Mouse (Mus musculus) lung, postnatal 0 days (tissue): ENCODE measurements around the gene Nell1. TPM values are rescaled to one million over a fixed set of nuclear protein-coding genes. Genes with fewer than 3 reads are reported as not detected.

Experiments
- ATAC-seq: fragments of 200-750 bp; cut with Nextera tagmentation; 2 replicates; pipeline ENCODE4 v1.8.0; 2017; ENCODE audit warnings: moderate library complexity
- DNase-seq: peaks from one replicate; pipeline ENCODE4 v3.0.0-alpha.2; 2016; ENCODE audit warnings: low spot score
- H3K27ac ChIP-seq: fragments of 300-500 bp; sonication (generic); 2 replicates; pipeline ENCODE4 v1.5.1; 2014; ENCODE audit warnings: antibody characterized with exemption, mild to moderate bottlenecking, low read length, mixed read lengths
- H3K27me3 ChIP-seq: fragments of 300-500 bp; sonication (generic); replicated peaks from 2 replicates; pipeline ENCODE4 v1.6.1; 2014; ENCODE audit warnings: low read length, mixed read lengths; ENCODE audit not compliant: insufficient read depth
- H3K36me3 ChIP-seq: fragments of 300-500 bp; sonication (generic); 2 replicates; pipeline ENCODE4 v1.6.1; 2014; ENCODE audit warnings: low read length, mixed read lengths; ENCODE audit not compliant: insufficient read depth
- H3K4me1 ChIP-seq: fragments of 300-500 bp; sonication (generic); 2 replicates; pipeline ENCODE4 v1.6.1; 2014; ENCODE audit warnings: antibody characterized with exemption, low read depth, low read length, mixed read lengths; ENCODE audit not compliant: insufficient read depth
- H3K4me2 ChIP-seq: fragments of 300-500 bp; sonication (generic); replicated peaks from 2 replicates; pipeline ENCODE4 v1.6.1; 2014; ENCODE audit warnings: low read depth, mild to moderate bottlenecking, low read length, moderate library complexity, mixed read lengths
- H3K4me3 ChIP-seq: fragments of 300-500 bp; sonication (generic); 2 replicates; pipeline ENCODE4 v1.5.1; 2014; ENCODE audit warnings: low read depth, low read length
- H3K9ac ChIP-seq: fragments of 300-500 bp; sonication (generic); replicated peaks from 2 replicates; pipeline ENCODE4 v1.6.1; 2014; ENCODE audit warnings: low read depth, mild to moderate bottlenecking
- H3K9me3 ChIP-seq: fragments of 300-500 bp; sonication (generic); 2 replicates; pipeline ENCODE4 v1.6.1; 2016; ENCODE audit warnings: low read length, mixed read lengths
- CTCF ChIP-seq: IDR thresholded peaks from 2 replicates; pipeline ENCODE4 v1.5.1; 2016; ENCODE audit warnings: antibody characterized with exemption, mild to moderate bottlenecking
- EP300 ChIP-seq: IDR thresholded peaks from 2 replicates; pipeline ENCODE4 v1.6.1; 2016; ENCODE audit warnings: antibody characterized with exemption, mild to moderate bottlenecking, control low read depth
- WGBS: fragments of 180-500 bp; shearing (Covaris S2); extraction: QIAGEN DNeasy Blood & Tissue Kit; methylation state at CpG from one replicate; pipeline ENCODE4 v1.1.7; 2014; 5-methylcytosine and 5-hydroxymethylcytosine counted together
- polyA plus RNA-seq: library from polyadenylated mRNA; unstranded; fragments of >200 nt; fragmentation: Nextera tagmentation; extraction: Ambion mirVana; gene quantifications from 2 replicates; pipeline ENCODE4 v1.2.1, GENCODE M21; 2015

The Nell1 gene
- polyA plus RNA-seq, 1 experiment from 2014 or later: 3.2 TPM

DNA sequence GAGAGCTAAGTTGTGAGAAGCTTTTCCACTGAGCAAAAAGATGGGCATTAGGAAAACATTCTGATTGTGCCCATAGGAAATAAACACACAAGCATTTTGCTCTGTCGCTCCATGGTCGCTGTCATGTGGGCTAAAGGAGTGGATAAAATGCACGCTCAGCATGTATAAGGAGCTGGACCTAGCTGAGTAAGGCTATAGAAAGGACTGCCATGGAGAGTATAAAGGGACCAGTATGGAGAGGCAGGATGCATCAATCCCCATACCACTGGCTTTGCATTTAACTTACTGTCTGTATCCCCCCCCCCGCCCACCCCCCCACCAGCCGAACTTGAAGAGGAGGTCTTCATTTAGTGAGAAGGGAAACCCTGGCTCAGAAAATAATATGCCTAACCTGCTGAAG is 711.7 kb downstream of the Nell1 start:
- no peaks in the 10 kb centered on the region for H3K4me1 ChIP-seq
- TF ChIP-seq EP300 (no peak), CTCF (no peak)
- no peaks in the 10 kb centered on the region for H3K36me3 ChIP-seq
- no peak overlapping the region for H3K4me3 ChIP-seq
- DNase-seq (no peak), ATAC-seq (no peak)
- 86% methylated on average over 5 of the region's 5 CpGs for WGBS
- no peak overlapping the region for H3K4me2 ChIP-seq
- H3K9me3 ChIP-seq: no peaks in the 10 kb centered on the region
- H3K9ac ChIP-seq: no peak overlapping the region
- H3K27ac ChIP-seq: no peak overlapping the region
- no peaks in the 10 kb centered on the region for H3K27me3 ChIP-seq

DNA sequence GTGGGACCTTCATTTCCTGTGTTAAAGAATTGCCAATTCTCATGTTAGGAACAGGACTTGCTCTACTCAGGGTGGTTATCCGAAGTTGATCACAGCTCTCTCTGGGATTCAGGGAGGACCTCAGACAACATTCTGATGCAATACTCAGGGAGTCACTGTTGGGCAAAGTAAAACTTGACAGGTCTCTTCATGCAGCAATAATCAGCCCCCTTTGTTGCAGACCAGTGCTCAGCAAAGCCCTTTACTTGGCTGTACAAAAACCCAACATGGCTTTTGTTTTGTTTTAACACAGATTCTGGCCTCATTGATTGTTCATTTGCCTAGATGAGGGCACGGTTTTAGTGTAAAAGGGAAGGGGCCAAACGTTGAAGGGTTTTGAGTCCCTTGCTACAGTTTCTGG is 750.5 kb downstream of the Nell1 start:
- H3K9ac ChIP-seq: no peak overlapping the region
- H3K4me1 ChIP-seq: no peaks in the 10 kb centered on the region
- H3K27me3 ChIP-seq: no peaks in the 10 kb centered on the region
- H3K4me2 ChIP-seq: no peak overlapping the region
- H3K9me3 ChIP-seq: no peaks in the 10 kb centered on the region
- H3K27ac ChIP-seq: no peak overlapping the region
- ATAC-seq: no peak
- TF ChIP-seq EP300 (no peak), CTCF (no peak)
- no peaks in the 10 kb centered on the region for H3K36me3 ChIP-seq
- H3K4me3 ChIP-seq: no peak overlapping the region
- 75% methylated on average over 3 of the region's 3 CpGs for WGBS
- no peak for DNase-seq

DNA sequence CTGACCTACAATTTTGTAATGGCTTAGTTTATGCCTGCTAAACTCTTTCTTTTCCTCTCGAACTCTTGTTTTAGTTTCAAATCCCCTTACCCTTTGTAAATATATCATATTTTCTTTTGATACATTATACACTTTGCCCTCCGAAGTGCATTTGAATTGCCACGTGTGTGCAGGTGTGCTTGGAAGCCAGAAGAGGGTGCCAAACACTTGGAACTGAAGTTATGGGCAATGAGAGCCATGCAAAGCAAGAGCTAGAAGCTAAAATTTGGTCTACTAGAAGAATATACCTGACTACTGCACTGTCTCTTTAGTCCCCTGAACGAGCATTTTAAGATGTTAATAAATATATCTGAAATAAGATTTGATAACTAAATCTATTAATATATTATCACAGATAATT is 756.3 kb downstream of the Nell1 start:
- Histone ChIP-seq H3K4me2 (no peak overlapping the region), H3K9me3 (no peaks in the 10 kb centered on the region), H3K4me1 (no peaks in the 10 kb centered on the region), H3K9ac (no peak overlapping the region), H3K4me3 (no peak overlapping the region), H3K36me3 (no peaks in the 10 kb centered on the region), H3K27me3 (no peaks in the 10 kb centered on the region), H3K27ac (no peak overlapping the region)
- DNase-seq (no peak), ATAC-seq (no peak)
- TF ChIP-seq EP300 (no peak), CTCF (0 out of 2 replicates have a peak, but pooled peaks have one; percentile 29)
- WGBS: 48% methylated on average over 4 of the region's 4 CpGs

DNA sequence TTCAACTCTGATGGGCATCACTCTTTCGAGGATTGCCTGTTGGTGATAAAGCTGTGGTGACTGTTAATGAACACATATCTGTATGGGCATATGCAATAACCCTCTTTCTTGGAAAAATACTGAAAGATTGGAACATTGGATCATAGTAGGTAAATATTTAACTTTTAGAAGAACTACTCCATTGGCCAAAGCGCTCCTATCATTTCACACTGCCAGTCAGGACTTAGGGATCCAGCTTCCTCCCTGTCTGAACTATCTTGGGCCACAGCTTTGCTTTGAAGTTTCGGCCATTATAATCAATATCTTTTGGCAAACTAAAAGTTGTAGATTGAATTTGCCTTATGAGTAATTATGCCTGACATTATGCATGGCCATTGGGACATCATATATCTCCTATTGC is 780.9 kb downstream of the Nell1 start:
- Histone ChIP-seq H3K9me3 (no peaks in the 10 kb centered on the region), H3K27me3 (no peaks in the 10 kb centered on the region), H3K4me2 (no peak overlapping the region), H3K27ac (no peak overlapping the region), H3K4me3 (no peak overlapping the region), H3K36me3 (no peaks in the 10 kb centered on the region), H3K9ac (no peak overlapping the region), H3K4me1 (no peaks in the 10 kb centered on the region)
- no peak for TF ChIP-seq CTCF
- TF ChIP-seq EP300: no peak
- 58% methylated on average over 3 of the region's 3 CpGs for WGBS
- ATAC-seq: no peak
- no peak for DNase-seq

DNA sequence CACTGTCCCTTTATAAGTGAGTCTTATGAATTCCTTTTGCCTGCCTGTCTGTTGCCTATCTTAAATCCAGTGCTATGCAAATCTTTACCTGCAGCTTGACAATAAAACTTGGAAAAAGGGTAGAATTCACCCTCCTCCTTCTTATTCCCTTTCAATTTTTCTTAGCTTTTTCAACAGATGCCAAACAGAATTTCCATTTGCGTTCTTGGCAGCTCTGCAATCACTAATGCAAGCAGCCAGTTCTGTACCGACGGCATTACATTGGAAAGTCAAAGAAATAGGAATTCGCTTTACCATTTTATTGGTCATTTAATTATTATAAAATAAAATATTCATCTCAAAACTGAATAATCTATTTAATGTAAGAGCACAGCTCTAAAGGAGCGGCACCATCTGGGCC is 781.7 kb downstream of the Nell1 start:
- DNase-seq (no peak), ATAC-seq (no peak)
- Histone ChIP-seq H3K4me2 (no peak overlapping the region), H3K9me3 (no peaks in the 10 kb centered on the region), H3K27ac (no peak overlapping the region), H3K9ac (no peak overlapping the region), H3K4me3 (no peak overlapping the region), H3K4me1 (no peaks in the 10 kb centered on the region), H3K27me3 (no peaks in the 10 kb centered on the region), H3K36me3 (no peaks in the 10 kb centered on the region)
- TF ChIP-seq CTCF (no peak), EP300 (no peak)
- 70% methylated on average over 5 of the region's 5 CpGs for WGBS

DNA sequence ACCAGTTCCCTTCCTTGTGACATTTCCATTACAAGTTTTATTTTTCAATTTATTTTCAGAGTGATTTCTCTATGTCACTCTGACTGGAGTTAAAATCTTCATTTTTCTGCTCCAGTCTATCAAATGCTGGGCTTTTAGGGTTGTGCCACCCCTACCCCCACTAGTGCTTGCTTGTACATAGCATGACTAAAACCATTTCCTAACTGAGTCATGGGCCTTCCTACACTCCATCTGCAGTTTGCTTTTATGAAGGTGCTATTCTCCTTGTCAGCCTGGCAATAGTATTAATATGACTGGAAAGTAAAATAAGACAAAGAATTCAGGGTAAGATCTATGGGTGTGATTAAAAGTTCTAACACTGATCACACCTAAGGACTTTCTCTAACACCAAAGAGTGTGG is 798.9 kb downstream of the Nell1 start:
- Histone ChIP-seq H3K36me3 (no peaks in the 10 kb centered on the region), H3K27me3 (no peaks in the 10 kb centered on the region), H3K27ac (no peak overlapping the region), H3K9me3 (no peaks in the 10 kb centered on the region), H3K9ac (no peak overlapping the region), H3K4me1 (no peaks in the 10 kb centered on the region), H3K4me2 (no peak overlapping the region), H3K4me3 (no peak overlapping the region)
- TF ChIP-seq CTCF (no peak), EP300 (no peak)
- ATAC-seq (no peak), DNase-seq (no peak)

DNA sequence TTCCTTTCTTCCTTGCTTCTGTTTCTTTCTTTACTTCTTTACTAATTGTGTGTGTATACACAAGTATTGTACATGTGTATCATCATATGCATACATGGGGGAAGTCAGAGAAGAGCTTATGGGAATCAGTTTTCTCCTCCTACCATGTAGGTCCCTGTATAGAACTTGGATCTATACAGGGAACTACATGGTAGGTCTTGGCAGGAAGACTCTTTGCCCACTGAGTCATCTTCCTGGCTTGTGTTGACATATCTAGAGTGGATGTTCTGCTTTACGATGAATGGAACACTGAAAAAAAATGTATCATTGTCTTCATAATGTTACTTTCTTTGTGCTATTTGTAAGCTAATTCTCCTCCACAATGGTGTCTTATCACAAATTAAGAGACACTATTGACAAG is 806.4 kb downstream of the Nell1 start:
- no peak overlapping the region for H3K9ac ChIP-seq
- no peaks in the 10 kb centered on the region for H3K36me3 ChIP-seq
- no peak overlapping the region for H3K27ac ChIP-seq
- WGBS: 68% methylated on average over 1 of the region's 1 CpGs
- TF ChIP-seq EP300 (no peak), CTCF (no peak)
- no peak overlapping the region for H3K4me2 ChIP-seq
- DNase-seq (no peak), ATAC-seq (no peak)
- H3K4me3 ChIP-seq: no peak overlapping the region
- no peaks in the 10 kb centered on the region for H3K9me3 ChIP-seq
- no peaks in the 10 kb centered on the region for H3K27me3 ChIP-seq
- H3K4me1 ChIP-seq: no peaks in the 10 kb centered on the region
